Mouse (Mus musculus) liver, adult 2 months (tissue): ENCODE measurements around the gene Hoxd4. TPM values are rescaled to one million over a fixed set of nuclear protein-coding genes. Genes with fewer than 3 reads are reported as not detected.

Experiments used
- DNase-seq: peaks from one replicate; pipeline ENCODE4 v3.0.0-alpha.2; 2011; ENCODE audit warnings: low read depth, low spot score; ENCODE audit errors: extremely low read depth
- H3K27ac ChIP-seq: fragments of 200-500 bp; replicated peaks from 2 replicates; pipeline ENCODE4 v1.5.1; 2012; ENCODE audit warnings: low read depth, mild to moderate bottlenecking, control low read depth, inconsistent platforms, low read length; ENCODE audit not compliant: insufficient read depth
- H3K27me3 ChIP-seq: fragments of 200-500 bp; 2 replicates; pipeline ENCODE4 v1.6.1; 2012; ENCODE audit warnings: mild to moderate bottlenecking, moderate library complexity, low read length, inconsistent platforms; ENCODE audit not compliant: control insufficient read depth, insufficient read depth
- H3K36me3 ChIP-seq: fragments of 200-500 bp; 2 replicates; pipeline ENCODE4 v1.6.1; 2012; ENCODE audit warnings: low read length, inconsistent platforms; ENCODE audit not compliant: control insufficient read depth, insufficient read depth
- H3K4me1 ChIP-seq: fragments of 200-500 bp; 2 replicates; pipeline ENCODE4 v1.6.1; 2011; ENCODE audit warnings: low read length; ENCODE audit not compliant: control insufficient read depth, insufficient read depth
- H3K4me3 ChIP-seq: fragments of 200-500 bp; 2 replicates; pipeline ENCODE4 v1.5.1; 2011; ENCODE audit warnings: low read depth, mild to moderate bottlenecking, control low read depth, low read length, moderate library complexity; ENCODE audit not compliant: insufficient read depth
- H3K79me2 ChIP-seq: fragments of 200-500 bp; 2 replicates; pipeline ENCODE4 v1.6.1; 2012; ENCODE audit warnings: inconsistent platforms, mild to moderate bottlenecking, low read length, moderate library complexity; ENCODE audit not compliant: control insufficient read depth, insufficient read depth
- H3K9ac ChIP-seq: fragments of 200-500 bp; 2 replicates; pipeline ENCODE4 v1.6.1; 2012; ENCODE audit warnings: low read depth, mild to moderate bottlenecking, control low read depth, inconsistent platforms, low read length
- CTCF ChIP-seq: fragments of 200-500 bp; IDR thresholded peaks from 2 replicates; pipeline ENCODE4 v1.5.1; 2011; ENCODE audit warnings: low read depth, low read length, control low read depth
- POLR2A ChIP-seq: fragments of 200-500 bp; IDR thresholded peaks from 2 replicates; pipeline ENCODE4 v1.6.1; 2011; ENCODE audit warnings: low read length, control low read depth; ENCODE audit not compliant: insufficient read depth; ENCODE audit errors: extremely low read depth
- WGBS: fragments of 180-500 bp; shearing (Covaris S2); methylation state at CpG from one replicate; pipeline ENCODE4 v1.1.7; 2018; 5-methylcytosine and 5-hydroxymethylcytosine counted together
- polyA plus RNA-seq: library from polyadenylated mRNA; depleted of rRNA; stranded (reverse); fragments of >200 nt; gene quantifications from 2 replicates; pipeline ENCODE4 v1.2.3, GENCODE M21; 2012
- total RNA-seq: library from RNA; depleted of rRNA; stranded (reverse); fragments of >200 nt; gene quantifications from 2 replicates; pipeline ENCODE4 v1.2.3, GENCODE M21; 2014

Gene Hoxd4
- total and polyA plus RNA-seq, 2 experiments: 0.05 to 0.09 TPM

DNA sequence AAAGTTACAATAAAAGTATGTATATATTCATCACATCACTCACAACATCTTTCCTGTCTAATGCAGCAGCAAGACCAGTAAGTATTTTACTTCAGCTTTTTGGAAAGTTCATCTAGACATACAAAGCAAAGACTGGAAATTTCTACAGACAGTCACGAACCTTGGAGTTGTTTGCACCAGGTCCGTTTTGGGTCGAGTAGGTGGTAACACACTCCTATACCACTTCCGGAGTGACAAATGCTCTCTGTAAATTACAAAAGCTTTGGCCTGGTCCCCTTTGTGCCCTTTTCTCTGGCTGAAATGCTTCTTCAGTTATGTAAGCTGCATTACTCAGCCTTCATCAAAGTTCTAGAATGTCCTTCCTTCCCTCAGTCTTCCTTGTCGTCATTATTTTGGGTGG, 42.0 kb downstream of the Hoxd4 start:
- 22% methylated on average over 5 of the region's 5 CpGs for WGBS
- TF ChIP-seq POLR2A (no peak), CTCF (no peak)
- no peak overlapping the region for H3K4me3 ChIP-seq
- H3K4me1 ChIP-seq: no peaks in the 10 kb centered on the region
- no peaks in the 10 kb centered on the region for H3K79me2 ChIP-seq
- DNase-seq: no peak
- H3K9ac ChIP-seq: no peak overlapping the region
- no peak overlapping the region for H3K27ac ChIP-seq
- no peaks in the 10 kb centered on the region for H3K36me3 ChIP-seq
- H3K27me3 ChIP-seq: peaks cover 36% of the 10 kb centered on the region

DNA sequence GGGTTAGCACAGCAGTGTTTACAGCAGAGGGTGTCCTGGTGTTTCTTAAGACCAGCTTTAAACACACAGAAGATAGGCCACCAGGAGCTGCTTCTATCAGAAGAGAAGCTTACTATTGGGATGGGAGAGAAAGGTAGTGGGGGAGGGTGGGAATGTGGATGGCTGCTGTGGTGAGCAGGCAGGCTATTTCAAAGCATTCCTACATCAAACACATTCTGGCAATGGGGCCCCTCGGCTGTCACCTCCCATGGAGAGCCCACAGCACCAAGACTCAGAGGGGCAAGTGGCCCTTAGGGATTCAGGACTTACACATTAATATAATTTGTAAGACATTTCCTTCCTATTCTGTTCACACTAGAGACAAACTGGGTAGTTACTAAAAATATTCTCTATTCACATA, 48.4 kb downstream of the Hoxd4 start:
- Histone ChIP-seq H3K27ac (no peak overlapping the region), H3K4me3 (no peak overlapping the region), H3K4me1 (no peaks in the 10 kb centered on the region), H3K36me3 (no peaks in the 10 kb centered on the region), H3K9ac (no peak overlapping the region), H3K27me3 (peaks cover 18% of the 10 kb centered on the region), H3K79me2 (no peaks in the 10 kb centered on the region)
- no peak for DNase-seq
- WGBS: 0% methylated on average over 1 of the region's 1 CpGs
- TF ChIP-seq POLR2A: no peak

DNA sequence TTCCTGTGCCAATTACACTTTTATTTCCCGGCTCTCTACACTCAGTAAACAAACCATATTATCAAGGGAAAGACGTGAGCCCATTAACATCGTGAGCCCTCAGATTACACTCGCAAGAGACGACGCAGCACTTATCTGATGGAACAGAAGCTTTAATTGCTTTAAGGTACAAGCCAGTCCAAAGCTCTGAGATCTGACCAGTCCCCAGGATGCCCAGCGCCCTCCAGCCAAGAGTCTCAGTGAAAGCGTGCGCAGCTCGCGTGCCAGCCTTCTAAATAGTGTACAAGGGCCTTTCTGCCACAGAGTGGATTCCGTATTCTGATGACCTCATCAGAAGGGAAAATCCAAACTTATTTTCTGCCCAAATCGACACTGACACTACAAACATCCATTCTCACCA, 50.2 kb downstream of the Hoxd4 start:
- H3K27me3 ChIP-seq: peaks cover 20% of the 10 kb centered on the region
- no peak overlapping the region for H3K4me3 ChIP-seq
- H3K27ac ChIP-seq: no peak overlapping the region
- no peak for DNase-seq
- H3K9ac ChIP-seq: no peak overlapping the region
- H3K79me2 ChIP-seq: no peaks in the 10 kb centered on the region
- 6% methylated on average over 13 of the region's 13 CpGs for WGBS
- H3K36me3 ChIP-seq: no peaks in the 10 kb centered on the region
- H3K4me1 ChIP-seq: no peaks in the 10 kb centered on the region
- TF ChIP-seq POLR2A: no peak
- TF ChIP-seq CTCF: no peak

DNA sequence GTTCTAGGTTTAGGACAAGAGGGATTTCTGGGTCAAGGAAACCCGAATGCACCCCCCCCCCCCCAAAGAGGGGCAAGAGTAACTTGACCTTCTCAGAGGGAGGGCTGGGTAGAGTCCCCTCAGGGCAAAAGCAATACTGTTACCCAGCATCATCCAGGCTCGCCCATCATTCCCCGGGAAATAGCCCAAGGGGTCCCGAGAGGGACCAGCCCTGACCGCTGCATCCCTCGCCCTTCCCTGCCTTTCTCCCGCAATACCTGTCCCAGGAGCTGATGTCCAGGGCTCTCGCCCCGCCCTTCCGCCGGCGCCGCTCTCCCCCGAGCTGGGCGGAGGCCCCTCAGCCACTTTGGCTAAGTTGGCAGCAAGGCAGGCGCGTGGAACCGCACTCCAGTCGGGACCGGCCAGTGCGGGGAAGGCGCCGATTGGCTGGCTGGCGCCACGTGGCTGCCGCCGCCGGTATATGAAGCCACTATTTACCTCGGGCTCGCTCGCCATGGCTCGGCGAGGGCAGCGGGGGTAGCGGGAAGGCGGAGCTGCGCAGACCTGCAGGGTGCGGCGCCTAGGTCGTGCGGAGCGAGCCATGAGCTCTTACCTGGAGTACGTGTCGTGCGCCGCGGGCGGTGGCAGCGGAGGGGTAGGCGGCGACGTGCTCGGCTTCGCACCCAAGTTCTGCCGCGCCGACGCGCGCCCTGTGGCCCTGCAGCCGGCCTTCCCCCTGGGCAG, 51.0 kb downstream of the Hoxd4 start, which contains the start of gene Hoxd1:
Gene Hoxd1 (plus strand): TSS at position 459 of the 723 bp plus-strand sequence.
- no peaks in the 10 kb centered on the region for H3K79me2 ChIP-seq
- H3K4me1 ChIP-seq: no peaks in the 10 kb centered on the region
- H3K4me3 ChIP-seq: peak within 1 kb of the TSS; percentile 36; the same call in 1 of the 2 replicates
- no peaks in the 10 kb centered on the region for H3K36me3 ChIP-seq
- no peak for DNase-seq
- H3K27me3 ChIP-seq: peaks cover 20% of the 10 kb centered on the region
- no peak within 1 kb of the TSS for H3K9ac ChIP-seq
- WGBS: 4% methylated on average over 61 of the region's 61 CpGs
- TF ChIP-seq CTCF (no peak), POLR2A (no peak)
- H3K27ac ChIP-seq: no peak within 1 kb of the TSS

DNA sequence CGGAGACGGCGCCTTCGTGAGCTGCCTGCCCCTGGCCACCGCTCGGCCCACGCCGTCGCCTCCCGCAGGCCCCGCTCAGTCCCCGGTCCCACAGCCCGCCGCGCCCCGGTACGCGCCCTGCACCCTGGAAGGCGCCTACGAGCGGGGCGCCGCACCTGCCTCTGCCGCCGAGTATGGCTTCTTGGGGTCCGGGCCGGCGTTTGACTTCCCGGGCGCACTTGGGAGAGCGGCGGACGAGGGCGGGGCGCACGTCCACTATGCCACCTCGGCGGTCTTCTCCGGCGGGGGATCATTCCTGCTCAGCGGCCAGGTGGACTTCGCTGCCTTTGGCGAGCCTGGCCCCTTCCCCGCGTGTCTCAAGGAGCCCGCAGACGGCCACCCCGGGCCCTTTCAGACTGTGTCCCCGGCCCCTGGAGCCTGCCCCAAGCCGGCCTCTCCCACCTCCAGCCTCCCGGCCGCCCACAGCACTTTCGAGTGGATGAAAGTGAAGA, 51.6 kb downstream of the Hoxd4 start:
- Histone ChIP-seq H3K79me2 (no peaks in the 10 kb centered on the region), H3K27ac (no peak overlapping the region), H3K4me1 (no peaks in the 10 kb centered on the region), H3K4me3 (no peak overlapping the region), H3K27me3 (peaks cover 20% of the 10 kb centered on the region), H3K9ac (no peak overlapping the region), H3K36me3 (no peaks in the 10 kb centered on the region)
- WGBS: 3% methylated on average over 51 of the region's 53 CpGs
- TF ChIP-seq POLR2A (no peak), CTCF (no peak)
- DNase-seq: no peak

DNA sequence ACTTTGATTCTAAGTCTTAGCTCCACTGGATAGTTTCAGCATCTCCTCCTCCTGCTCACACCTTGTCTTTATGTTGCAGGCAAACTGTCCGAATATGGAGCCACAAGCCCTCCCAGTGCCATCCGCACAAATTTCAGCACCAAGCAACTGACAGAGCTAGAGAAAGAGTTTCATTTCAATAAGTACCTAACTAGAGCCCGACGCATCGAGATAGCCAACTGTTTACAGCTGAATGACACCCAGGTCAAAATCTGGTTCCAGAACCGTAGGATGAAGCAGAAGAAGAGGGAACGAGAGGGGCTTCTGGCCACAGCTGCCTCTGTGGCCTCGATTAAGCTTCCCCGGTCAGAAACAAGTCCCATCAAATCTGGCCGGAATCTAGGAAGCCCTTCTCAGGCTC, 52.2 kb downstream of the Hoxd4 start:
- H3K4me3 ChIP-seq: no peak overlapping the region
- peaks cover 20% of the 10 kb centered on the region for H3K27me3 ChIP-seq
- TF ChIP-seq POLR2A (no peak), CTCF (no peak)
- 53% methylated on average over 10 of the region's 10 CpGs for WGBS
- H3K9ac ChIP-seq: no peak overlapping the region
- H3K36me3 ChIP-seq: no peaks in the 10 kb centered on the region
- H3K79me2 ChIP-seq: no peaks in the 10 kb centered on the region
- no peak for DNase-seq
- no peak overlapping the region for H3K27ac ChIP-seq
- H3K4me1 ChIP-seq: no peaks in the 10 kb centered on the region
